Mouse (Mus musculus): ENCODE measurements at regions not wholly inside any gene's neighbourhood (a gene's known extent, or its start where the extent isn't known, plus 50 kb on each side); places are given as distances from the start of the nearest gene placed in this dataset.

DNA sequence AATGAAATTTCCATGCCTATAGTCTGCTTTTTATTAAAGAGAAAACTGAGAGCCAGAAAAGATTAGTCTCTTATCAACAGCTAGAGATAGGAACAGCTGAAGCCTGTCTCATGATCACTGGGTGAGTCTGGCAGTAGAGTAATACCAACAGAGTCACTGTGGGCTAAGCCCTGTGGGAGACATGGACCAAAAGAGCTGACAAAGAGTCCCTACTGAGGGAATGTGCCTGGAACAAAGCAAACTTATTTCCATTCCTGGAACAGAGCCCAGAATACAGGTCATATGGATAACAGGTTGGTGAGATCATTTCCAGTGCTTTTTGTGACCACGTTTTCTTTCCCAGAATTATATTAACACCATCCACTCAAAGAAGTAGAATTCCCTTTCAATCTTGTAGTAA is 237.4 kb downstream of the Tmsb4x start:
- no peak for DNase-seq (ENCODE audit: low spot score)

DNA sequence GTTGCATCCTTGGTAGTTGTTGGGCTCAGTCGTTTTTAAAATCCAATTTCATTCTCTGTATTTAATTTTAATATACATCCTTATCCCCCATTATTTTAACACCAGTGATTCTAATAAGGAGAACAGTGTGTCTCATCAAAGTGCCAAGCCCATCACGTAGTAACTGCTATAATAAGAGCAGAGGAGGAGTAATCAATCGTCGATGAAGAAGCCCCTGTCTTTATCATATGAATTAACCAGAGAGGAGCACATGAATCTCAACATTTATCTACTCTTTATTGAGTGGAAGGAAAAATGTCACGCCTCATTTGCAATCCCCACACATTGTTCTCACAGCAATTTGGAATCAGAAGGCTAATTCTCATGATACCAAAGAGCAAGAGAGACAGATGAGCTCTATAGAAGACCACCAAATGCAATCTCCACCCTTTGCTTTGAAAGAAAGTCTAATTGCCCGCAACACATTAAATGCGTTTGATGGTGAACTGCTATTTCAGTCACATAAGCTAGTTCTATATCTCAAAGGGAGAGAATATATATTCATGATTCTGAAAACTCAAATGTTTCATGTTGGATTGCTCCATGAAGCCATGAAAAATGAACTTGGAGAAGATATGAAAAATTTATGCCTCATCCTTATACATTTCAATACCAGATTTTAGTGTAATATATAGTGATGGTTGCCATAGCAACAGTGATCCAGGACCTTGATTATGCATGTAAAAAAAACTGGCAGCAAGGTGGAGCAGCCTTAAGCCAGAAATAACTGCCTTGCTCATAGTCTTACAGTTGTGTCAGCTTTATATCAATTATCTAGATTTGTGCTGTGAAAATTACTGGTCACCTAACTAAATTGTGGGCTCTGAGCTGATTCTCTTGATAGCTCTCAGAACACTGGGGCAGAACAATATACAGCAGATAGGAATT is 244.2 kb downstream of the Tmsb4x start:
- no peak for DNase-seq (ENCODE audit: low spot score)

DNA sequence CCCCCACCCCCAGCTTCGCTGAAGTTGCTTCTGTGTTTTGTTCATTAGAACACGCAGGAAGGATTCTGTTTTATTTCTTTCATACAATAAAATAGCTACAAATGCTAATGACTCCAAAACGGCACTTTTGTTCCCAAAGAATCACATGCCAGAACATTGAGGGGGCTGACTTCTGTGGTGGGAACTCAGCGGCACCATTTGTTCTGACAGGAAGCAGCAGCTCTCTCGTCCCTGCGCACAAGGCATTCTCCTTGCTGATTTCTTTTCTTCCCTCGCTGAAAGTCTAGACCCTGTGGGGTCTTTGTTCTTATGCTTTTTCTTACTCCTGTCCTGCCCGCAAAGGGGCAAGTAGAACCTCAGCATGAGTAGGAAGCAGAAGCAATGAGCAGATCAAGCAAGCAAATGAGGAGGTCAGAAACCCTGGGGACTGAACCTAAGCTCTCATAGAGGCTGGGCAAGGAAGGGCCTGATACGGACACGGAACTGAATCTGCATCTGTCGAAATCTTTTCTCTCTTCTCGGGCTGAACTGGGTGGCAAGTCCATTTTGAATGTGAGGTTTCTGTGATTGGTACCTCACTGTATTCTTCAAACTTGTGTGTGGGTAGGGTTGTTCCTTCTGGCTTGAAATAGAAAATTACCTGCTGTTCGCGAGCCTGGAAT is 256.5 kb downstream of the Tmsb4x start:
- DNase-seq (ENCODE audit: low spot score), result no peak

DNA sequence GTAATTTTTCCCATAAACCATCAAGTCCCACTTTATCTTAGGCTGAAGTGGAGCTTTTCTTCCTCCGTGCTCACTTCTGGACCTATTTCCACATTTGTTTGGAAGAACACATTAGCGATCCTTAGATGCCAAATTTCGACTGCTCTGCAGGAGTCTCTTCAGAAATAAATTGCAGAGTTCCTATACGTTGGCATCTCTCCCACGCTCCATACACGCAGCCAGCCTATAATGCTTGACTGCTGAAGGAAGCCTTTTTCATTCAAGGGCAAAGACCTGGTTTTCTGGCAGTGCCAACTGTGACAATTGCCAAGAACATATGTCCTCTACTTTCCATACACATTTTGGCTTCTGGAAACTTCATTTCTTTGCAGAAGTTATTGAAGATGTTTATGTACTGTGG is 258.1 kb downstream of the Tmsb4x start:
- DNase-seq (ENCODE audit: low spot score), result no peak

DNA sequence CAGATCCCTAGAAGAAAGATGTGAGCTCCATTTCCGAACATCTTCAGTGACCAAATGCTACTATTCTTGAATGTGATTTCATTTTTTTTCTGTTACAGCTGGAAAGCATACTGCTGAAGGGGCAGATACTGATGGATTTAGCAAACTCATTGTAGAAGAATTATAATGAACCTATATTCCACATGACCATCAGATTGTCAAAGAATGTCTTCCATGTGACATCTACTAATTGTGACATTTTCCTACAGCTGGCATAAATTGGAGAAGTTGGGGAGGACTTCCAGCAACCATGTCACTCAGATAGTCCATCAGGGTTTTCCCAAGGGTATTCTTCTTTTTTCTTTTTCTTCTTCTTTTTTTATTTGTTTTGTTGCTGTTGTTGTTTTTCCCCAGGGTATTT is 263.2 kb downstream of the Tmsb4x start:
- DNase-seq (ENCODE audit: low spot score), result no peak

DNA sequence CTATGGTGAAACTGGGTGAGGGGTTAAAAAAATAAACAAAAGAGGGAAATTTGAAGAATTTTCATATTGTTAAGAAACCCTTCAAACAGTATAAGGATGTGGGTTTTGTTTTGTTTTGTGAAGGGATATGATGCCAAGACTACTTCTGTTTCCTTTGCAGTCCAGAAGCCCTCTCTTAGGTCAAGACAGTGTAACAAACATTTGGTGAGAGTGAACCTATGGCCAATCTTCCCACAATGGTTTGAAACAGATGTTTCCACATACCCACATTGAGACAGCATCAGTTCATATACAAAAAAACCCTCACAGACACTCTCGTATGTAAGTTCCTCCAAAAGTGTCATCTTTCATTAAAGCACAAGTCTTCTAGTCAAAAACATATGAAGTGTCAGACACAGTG is 263.6 kb downstream of the Tmsb4x start:
- DNase-seq (ENCODE audit: low spot score), result no peak

DNA sequence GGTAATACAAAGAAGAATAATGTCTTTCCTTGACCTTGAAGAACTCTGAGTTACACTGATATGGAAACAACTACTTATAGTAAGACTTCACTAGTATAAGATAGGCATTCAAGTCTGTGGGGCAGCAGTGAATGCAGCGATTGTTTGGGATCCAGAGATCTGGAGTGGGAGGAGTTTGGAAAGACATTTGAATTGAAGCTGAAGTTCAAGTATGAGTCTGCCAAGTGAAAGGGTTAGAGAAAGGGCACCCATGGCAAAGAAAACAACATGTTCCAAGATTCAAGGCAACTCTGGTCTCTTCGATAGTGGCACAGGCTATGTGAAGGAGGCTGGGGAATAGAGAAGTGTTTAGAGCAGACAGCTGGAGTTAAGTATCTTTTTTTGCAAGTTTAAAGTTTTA is 275.3 kb downstream of the Tmsb4x start:
- DNase-seq (ENCODE audit: low spot score), result no peak

DNA sequence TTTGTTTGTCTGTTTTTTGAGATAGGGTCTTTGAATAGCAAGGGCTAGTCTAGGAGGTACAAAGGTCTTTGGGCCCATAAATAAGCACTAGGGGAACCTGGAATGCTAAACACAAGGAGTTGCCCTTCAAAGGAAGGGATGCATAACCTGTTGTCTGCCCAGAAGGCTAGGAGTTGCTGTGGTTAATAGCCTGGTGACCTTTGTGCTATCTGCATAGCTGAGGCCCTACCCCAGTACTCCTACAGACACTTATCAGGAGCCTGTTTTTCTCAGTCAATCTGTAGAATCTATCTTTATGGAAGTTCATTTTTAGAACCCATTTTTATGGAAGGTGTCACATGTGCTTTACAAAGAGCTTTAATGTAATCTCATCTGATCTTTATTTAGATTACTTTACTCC is 276.6 kb downstream of the Tmsb4x start:
- no peak for DNase-seq (ENCODE audit: low spot score)

DNA sequence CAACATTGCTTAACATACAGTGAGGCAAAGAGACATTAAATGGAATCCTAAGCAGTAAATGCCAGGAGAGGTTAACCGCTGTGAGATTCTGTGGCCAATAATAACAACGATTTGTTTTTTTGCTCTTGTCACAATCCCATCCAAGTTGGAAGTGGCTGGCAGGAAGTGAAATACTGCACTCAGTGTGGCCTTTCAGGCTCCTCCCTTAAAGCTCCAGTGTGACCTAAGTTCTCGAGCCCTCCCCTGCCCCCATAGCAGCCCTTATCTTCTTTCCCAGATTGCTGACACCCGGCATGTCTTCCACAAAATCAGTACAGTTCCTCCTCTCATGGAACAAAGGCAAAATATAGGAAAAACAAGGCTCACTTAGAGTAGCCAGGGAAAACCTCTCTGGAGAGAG is 278.1 kb downstream of the Tmsb4x start:
- no peak for DNase-seq (ENCODE audit: low spot score)

DNA sequence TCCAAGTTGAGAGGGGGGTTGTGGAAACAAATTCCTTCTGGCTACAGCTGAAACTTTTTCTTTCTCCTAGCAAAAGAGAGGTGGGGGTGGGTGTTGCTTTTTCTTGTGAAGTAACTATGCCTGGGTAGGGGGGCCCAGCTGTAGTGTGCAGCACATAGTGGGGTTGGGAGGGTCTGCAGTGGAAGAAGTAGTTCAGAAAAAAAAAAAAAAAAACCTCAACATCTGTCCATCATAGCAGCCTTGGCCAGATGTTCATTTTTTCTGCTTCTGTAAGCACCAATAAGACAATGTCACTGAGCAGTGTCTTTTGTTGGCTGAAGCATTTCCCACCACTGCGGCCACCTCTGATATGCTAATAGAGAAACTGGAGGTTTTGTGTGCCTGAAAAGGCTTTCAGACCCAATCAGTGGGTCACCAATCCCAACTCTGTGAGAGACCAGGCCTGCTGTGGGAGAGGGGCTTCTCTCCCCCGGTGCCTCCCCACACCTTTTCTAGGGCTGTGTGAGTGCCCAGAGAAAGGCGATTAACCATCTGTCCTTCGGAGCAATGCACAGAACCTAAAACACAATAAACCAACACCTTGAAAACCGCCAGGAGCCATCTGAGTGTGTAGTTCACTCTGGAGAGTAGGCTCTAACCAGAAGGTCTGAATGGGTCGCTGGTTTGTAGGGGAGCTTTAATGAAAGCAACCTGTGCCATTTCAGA is 279.2 kb downstream of the Tmsb4x start:
- DNase-seq (ENCODE audit: low spot score), result no peak

DNA sequence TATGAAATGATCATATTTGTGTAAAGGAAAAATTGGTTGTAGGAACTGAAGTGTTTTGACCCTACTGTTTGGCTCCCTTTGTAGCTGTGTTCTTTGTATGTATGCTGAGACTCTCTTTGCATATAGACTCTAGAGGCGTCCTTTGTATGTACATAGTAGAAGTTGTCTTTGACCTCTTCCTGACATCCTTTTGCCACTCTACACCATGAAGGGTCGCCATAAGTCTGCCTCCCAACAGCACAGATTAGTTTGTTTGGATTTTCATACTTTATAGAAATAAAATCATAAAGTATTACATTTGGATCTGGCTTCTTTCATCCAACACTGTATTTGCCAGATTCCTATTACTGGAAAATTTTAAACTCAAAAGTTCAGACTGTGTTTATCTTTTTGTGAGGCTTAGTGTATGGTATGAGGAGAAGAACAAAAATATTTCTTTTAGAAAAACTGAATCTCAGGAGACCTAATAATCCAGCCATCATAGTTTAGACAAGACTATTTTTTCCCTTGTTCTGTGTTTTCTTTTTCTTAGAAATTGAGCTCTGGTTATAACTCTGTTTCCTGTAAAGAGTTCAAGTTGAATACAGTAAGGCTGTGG is 293.7 kb downstream of the Tmsb4x start:
- no peak for DNase-seq (ENCODE audit: low spot score)

DNA sequence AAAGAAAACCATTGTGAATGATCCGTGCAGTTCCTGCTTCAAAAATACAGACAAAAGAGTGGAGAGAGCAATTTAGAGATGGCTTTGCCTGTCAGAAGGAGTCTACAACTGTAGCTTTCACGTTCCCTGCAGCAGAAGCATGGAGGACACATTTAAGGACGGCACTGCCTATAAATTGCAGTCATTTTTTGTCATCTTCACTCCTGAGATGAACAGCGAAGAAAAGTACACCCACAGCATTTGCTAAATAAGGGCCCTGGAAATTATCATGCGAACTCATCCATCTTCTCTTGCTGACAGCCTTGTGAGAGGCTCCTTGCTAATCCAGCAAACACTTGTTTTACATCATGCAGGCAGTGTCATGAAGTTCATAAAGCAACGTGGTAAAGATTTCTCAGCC is 302.5 kb downstream of the Tmsb4x start:
- DNase-seq (ENCODE audit: low spot score), result no peak

DNA sequence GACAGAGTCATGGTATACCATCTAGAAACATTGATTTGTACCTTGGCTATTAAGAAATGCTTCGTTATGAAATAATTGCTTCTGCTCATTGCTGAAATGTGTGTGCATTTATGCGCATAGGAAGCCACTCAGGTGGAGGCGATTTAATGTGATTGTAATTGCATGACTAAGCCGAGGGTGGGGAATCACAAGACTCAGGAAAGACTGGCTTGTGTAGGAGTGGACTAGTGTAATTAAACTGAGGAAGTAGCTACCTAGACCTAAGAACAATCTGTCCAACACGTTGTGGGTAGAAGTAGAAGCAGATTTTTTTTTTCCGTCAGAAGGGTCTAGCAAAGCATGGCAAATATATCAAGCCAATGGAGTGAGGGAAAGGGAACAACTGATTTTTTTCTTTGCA is 308.4 kb downstream of the Tmsb4x start:
- no peak for DNase-seq (ENCODE audit: low spot score)

DNA sequence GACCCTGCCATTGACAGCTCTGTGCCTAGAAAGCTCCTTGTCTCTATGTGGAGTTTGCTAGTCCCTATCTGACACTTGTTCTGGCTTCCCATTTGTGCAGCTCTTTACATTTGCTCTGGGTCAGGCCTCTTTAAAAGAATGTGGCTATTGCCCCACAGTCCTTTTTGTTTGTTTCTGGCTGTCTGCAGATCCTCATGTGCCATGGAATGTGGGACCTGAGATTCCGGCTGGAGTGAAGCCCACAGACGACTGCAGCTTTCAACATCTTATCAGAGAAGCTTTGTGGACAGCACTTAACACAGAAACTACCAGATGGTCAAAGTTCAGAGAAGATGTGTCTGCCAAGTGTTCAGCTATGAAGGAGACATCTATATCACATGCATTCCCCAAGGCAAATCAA is 309.7 kb upstream of the Egfl6 start:
- no peak for DNase-seq (ENCODE audit: low spot score)

DNA sequence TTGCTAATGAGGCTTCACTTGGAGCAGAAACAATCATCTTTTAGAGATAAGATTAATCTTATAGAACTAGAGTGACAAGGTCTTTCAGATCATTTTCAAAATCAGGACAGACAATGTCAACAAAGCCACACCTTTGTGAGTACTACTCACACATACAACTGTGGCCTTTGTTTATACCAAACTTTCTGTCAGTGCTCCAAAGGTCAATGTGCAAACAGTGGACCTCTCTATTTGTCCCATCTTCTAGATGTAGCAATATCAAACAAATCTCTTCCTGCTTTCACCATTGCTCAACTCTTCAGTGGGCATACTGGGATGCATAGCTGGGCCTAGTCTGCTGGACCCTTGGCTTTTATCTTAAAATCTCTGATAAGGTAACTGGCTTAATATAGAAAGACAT is 300.9 kb upstream of the Egfl6 start:
- no peak for DNase-seq (ENCODE audit: low spot score)

DNA sequence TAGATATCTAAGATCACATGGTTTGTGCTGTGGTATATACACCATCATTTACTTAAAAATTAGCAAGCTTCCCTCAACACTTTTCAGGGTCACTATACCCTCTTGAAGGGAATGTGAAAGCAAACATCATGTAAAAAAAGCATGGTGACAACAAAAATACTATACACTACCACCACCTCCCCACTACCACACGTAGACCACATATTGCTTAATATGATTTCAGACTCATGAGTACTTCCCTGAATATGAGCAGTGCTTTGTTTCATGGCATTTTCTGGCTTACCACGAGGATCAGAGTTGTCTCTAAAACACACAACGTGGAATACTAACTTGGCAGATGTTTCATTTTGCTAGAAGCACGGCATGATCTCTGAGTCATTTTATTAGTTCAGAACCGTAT is 284.0 kb upstream of the Egfl6 start:
- no peak for DNase-seq (ENCODE audit: low spot score)

DNA sequence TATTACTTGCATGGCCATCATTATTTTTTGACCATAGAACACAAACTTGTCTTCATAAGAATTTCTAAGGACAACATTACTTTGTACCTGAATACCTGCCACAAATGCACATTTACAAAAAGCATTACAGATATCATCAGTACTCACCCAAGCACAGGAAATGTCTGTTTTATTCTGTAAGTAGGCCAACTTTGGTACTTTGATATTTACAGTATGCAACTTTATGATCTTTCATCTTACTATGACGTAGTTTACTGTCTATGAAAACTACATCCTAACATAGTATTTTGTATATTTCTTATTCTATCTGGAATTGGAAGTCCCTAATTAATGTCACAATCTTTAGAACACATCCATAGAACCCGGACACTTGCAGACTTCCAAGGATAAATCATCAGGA is 282.2 kb upstream of the Egfl6 start:
- no peak for DNase-seq (ENCODE audit: low spot score)
